Mouse (Mus musculus): Measurements from ENCODE around the gene Gm438.
"Not testable (repeated sequence)": the region's sequence is repeated elsewhere in the genome, so short reads cannot be mapped to it uniquely, and the experiment has no call there.

The Gm438 gene

DNA sequence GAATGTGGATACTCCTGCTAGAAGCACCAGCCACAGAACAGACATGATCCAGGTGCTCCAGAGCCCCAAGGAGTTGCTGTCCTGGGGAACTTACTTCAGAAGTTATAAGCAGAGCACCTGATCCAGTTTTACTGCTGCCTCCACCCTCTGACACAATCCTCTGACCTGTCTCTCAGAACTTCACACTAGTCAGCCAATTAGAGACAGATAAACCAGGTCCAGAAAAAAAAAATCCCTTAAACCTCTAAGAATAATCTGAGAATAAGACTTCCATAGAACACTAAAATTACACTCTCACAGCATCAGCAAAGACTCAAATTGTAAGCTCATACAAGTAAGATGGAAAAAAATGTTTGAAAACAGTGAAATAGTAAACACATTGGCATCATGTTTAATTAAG is at the start of gene Gm438:
Gene Gm438, minus strand, starts transcription at position 101 of the 400 bp plus-strand sequence.
- no peak for DNase-seq (ENCODE audit: extremely low read depth, insufficient read length, low spot score)

DNA sequence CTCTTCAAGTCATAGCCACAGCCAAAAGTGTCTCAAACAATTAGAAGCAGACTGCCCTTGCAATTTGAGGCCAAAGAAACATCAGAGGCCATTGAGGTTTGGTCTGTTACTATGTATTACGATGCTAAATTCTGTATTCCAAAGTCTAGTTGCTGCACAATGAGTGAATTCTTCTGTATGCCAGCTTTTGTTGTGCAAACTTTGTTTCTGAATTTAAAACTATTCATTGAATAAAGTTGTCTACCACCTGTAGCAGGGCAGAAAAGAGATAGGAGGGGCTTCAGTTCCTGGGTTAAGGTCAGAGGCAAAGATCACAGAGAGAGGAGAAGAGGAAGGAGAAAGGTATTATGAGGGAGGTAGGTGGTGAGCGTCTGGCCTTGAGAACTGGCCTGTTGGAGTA is 38.3 kb upstream of the Gm438 start:
- DNase-seq (ENCODE audit: extremely low read depth, insufficient read length, low spot score) = no peak

GRCm38 (mm10) chr4:144823996-144824395 is 37.6 kb upstream of the Gm438 start:
- no peak for DNase-seq (ENCODE audit: extremely low read depth, insufficient read length, low spot score)

DNA sequence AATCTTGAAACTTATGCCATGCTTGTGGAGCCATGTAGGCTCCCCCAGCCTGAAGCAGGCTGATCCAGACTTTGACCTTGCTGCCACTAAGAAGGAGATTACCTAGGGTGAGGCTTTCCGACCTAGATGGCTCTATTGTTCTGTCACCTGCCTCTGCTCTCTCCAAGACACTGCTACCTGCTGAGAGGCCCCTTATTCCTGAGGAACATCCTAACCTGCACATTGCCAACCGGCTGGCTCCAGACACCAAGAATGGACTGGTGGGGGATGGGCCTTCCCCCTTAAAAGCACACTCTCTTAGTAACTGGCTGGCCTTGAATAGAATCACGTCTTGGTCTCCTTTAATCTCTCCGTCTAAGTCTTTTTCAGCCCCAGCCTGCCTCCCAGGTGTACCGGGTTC is 20.8 kb upstream of the Gm438 start:
- DNase-seq (ENCODE audit: extremely low read depth, insufficient read length, low spot score) = not testable (repeated sequence)

DNA sequence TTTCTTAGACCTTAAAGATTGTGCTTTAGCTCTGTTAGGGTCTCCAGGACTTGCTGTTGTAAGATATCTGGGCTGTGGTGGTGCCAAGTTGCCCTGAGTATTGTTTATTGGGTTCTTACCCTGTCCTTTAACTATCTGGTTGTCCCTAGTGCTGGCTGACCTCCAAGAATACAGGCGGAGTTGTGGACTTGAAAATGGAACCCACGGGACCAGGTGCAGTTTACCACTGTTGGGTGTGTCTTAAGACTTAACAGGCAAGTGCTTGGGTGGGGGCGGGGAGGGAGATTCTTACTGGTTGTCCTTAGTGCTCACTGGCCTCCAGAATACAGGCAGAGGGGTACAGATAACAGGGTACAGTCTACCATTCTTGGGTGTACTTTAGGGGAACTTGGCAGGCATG is 17.2 kb upstream of the Gm438 start:
- no peak for DNase-seq (ENCODE audit: extremely low read depth, insufficient read length, low spot score)

GRCm38 (mm10) chr4:144790141-144790540 is 3.8 kb upstream of the Gm438 start:
- no peak for DNase-seq (ENCODE audit: extremely low read depth, insufficient read length, low spot score)

DNA sequence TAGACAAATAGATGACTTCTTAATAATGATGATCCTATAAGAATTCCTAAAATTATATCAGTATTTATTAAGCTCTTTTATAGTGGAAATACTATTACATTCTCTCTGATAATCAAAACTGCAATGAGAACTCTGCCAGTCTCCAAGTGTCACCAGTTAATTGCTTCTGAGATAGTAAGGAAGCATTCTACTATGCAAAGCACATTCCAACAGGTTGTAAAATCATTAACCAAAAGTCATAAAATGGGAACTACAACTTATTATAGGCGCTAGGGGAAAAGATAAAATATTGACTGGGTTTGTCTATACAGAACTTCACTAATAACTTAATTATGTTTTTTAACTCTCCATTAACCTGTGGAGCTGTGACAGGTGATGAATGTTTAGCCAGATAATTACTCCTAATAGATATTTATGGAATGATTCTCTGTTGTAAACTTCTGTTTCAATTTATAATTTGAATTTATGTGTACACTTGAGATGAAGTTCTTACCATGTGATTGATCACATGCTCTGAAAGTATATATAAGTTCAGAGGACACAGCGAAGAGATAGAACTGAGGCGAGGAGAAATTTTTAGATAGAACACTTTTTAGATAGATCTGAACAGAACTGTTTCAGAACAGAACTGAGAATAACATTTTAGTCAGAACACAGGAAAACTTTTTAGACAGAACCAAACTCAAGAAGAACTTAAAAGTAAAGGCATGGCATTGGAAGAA is 3.7 kb downstream of the Gm438 start:
- no peak for DNase-seq (ENCODE audit: extremely low read depth, insufficient read length, low spot score)

GRCm38 (mm10) chr4:144765722-144766121 is 20.7 kb downstream of the Gm438 start:
- DNase-seq (ENCODE audit: extremely low read depth, insufficient read length, low spot score) = no peak

- DNase-seq (ENCODE audit: extremely low read depth, insufficient read length, low spot score) = no peak
Measured at GRCm38 (mm10) chr4:144749139-144749538, 37.2 kb downstream of the Gm438 start.

Measured in 3134 (cell line).